Mouse (Mus musculus): ENCODE measurements around the gene Itfg2.
A peak's percentile ranks its signal among the peaks of the same experiment; 100 is the strongest.

Gene Itfg2

GRCm38 (mm10) chr6:128435474-128435873 is 10.7 kb upstream of the Itfg2 start:
- DNase-seq (ENCODE audit: low spot score): peak; percentile 81

GRCm38 (mm10) chr6:128433566-128433965 is 8.8 kb upstream of the Itfg2 start:
- DNase-seq (ENCODE audit: low spot score): no peak

- no peak for DNase-seq (ENCODE audit: low spot score)
These were observed 7.7 kb upstream of the Itfg2 start for GRCm38 (mm10) chr6:128432356-128432915.

GRCm38 (mm10) chr6:128429826-128430225 is 5.1 kb upstream of the Itfg2 start:
- no peak for DNase-seq (ENCODE audit: low spot score)

GRCm38 (mm10) chr6:128429300-128429699 is 4.6 kb upstream of the Itfg2 start:
- no peak for DNase-seq (ENCODE audit: low spot score)

- no peak for DNase-seq (ENCODE audit: low spot score)
These were observed 2.8 kb upstream of the Itfg2 start for GRCm38 (mm10) chr6:128427571-128427970.

- no peak for DNase-seq (ENCODE audit: low spot score)
These were observed 315 bp upstream of the Itfg2 start for GRCm38 (mm10) chr6:128425046-128425445.

- DNase-seq (ENCODE audit: low spot score): no peak
These were observed 1.0 kb downstream of the Itfg2 start for GRCm38 (mm10) chr6:128423496-128424268.

- no peak for DNase-seq (ENCODE audit: low spot score)
These were observed 3.3 kb downstream of the Itfg2 start for GRCm38 (mm10) chr6:128421480-128421879.

GRCm38 (mm10) chr6:128421036-128421435 is 3.7 kb downstream of the Itfg2 start:
- DNase-seq (ENCODE audit: low spot score): no peak

- no peak for DNase-seq (ENCODE audit: low spot score)
These were observed 6.7 kb downstream of the Itfg2 start for GRCm38 (mm10) chr6:128418076-128418475.

- no peak for DNase-seq (ENCODE audit: low spot score)
These were observed 8.6 kb downstream of the Itfg2 start for GRCm38 (mm10) chr6:128416169-128416568.

- no peak for DNase-seq (ENCODE audit: low spot score)
These were observed 13.6 kb downstream of the Itfg2 start for GRCm38 (mm10) chr6:128411115-128411514.

GRCm38 (mm10) chr6:128410305-128410704 is 14.4 kb downstream of the Itfg2 start:
- DNase-seq (ENCODE audit: low spot score): no peak

- DNase-seq (ENCODE audit: low spot score): no peak
These were observed 16.1 kb downstream of the Itfg2 start for GRCm38 (mm10) chr6:128408544-128409125.

- no peak for DNase-seq (ENCODE audit: low spot score)
These were observed 20.0 kb downstream of the Itfg2 start for GRCm38 (mm10) chr6:128404708-128405107.

GRCm38 (mm10) chr6:128399421-128400185 is 25.1 kb downstream of the Itfg2 start:
- DNase-seq (ENCODE audit: low spot score): peak; percentile 37

- DNase-seq (ENCODE audit: low spot score): no peak
These were observed 25.7 kb downstream of the Itfg2 start, which contains the start of gene Nrip2 for GRCm38 (mm10) chr6:128398996-128399395. Nrip2 (plus strand) TSS chr6:128399296.

GRCm38 (mm10) chr6:128397574-128398261 is 27.0 kb downstream of the Itfg2 start:
- no peak for DNase-seq (ENCODE audit: low spot score)

- no peak for DNase-seq (ENCODE audit: low spot score)
These were observed 34.0 kb downstream of the Itfg2 start for GRCm38 (mm10) chr6:128390683-128391082.

- DNase-seq (ENCODE audit: low spot score): no peak
These were observed 35.5 kb downstream of the Itfg2 start for GRCm38 (mm10) chr6:128389185-128389584.

- no peak for DNase-seq (ENCODE audit: low spot score)
These were observed 39.7 kb downstream of the Itfg2 start for GRCm38 (mm10) chr6:128385026-128385425.

Data from ovary, adult 18-20 months (tissue).